Mouse (Mus musculus) mature B cell (primary cell): ENCODE data around the gene Tysnd1.

Experiments
- in situ Hi-C: fragments of 300-500 bp; cut with MboI; formaldehyde crosslinking; loops from 2 replicates; pipeline ENCODE4 v1.14.3; 2019

Tysnd1 gene

DNA sequence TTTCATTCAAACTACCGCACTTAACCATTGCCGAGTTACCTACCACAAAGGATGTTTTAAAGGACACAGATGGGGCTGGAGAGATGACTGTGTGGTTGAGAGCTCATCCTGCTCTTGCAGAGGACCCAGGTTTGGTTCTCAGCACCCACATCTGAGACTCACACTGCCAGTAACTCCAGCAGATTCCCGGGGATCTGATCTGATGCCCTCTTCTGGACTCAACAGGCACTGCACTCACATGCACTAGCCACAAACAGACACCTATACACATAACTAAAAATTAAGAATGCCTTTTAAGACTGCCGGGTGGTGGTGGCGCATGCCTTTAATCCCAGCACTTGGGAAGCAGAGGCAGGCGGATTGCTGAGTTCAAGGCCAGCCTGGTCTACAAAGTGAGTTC is 34.9 kb downstream of the Tysnd1 start:
- in situ Hi-C loops = no loop called here

GRCm38 (mm10) chr10:61734377-61734776 is 39.1 kb downstream of the Tysnd1 start:
- in situ Hi-C loops = no loop called here

DNA sequence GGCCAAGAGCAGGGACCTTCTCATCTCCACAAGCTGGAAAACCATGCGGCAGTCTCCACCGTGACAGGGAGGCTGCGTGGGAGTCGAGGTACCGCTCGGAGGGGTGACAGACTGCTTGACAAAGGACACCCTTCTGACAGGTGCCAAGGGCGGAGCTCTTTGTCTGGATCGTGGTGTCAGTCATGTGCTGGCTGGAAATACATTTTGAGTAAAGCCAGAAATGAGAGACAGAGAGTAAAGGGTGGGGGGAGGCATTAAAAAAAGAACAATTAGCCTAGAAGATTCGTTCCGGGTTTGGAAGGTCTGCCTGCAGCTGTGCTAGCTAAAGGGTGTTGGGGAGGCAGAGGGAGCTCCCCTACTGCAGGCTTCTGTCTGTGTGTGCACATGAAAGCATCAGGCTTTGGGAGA is 41.4 kb downstream of the Tysnd1 start:
- in situ Hi-C loops = no loop called here

- in situ Hi-C loops = no loop called here
Measured at GRCm38 (mm10) chr10:61737537-61737936, 42.2 kb downstream of the Tysnd1 start.

GRCm38 (mm10) chr10:61738126-61738525 is 42.8 kb downstream of the Tysnd1 start:
- in situ Hi-C loops = no loop called here

DNA sequence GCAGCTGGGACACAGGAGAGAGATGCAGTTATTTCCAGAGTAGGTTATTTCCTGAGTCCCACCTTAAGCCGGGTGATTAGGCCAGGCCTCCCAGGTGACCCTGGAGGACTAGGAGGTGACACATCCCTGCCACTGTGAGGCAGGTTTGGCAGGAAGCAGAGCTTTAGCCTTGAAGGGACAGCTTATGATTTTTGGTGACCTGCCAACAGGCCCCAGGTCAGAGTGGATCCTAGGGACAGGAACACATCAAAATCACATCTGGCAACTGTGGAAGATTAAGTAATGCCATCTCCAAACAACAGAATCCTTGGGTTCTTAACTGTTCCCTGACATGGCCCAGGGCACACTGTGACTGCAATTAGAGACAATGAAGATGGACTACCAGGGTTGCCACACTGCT is 46.0 kb downstream of the Tysnd1 start:
- in situ Hi-C loops = no loop called here

- in situ Hi-C loops = no loop called here
Measured at GRCm38 (mm10) chr10:61741873-61742272, 46.6 kb downstream of the Tysnd1 start.

DNA sequence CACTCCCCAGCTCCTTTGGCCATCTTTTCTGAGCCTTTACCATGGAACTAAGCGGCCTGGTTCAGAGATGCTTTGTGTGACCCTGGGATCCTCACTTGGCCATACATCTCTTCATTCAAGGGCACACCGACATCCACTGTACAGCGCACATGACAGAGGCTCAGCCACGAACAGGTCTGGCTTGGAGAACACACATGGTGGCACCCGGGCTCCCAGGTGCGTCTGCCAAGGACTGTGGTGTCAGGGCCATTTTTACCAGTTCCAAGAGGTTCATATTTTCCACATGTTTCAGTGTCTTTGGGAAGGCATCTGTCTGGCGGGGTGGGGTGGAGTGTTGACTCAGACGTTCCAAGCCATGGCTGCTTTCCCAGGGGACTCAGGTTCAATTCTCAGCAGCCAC is 47.0 kb downstream of the Tysnd1 start:
- in situ Hi-C loops = no loop called here

DNA sequence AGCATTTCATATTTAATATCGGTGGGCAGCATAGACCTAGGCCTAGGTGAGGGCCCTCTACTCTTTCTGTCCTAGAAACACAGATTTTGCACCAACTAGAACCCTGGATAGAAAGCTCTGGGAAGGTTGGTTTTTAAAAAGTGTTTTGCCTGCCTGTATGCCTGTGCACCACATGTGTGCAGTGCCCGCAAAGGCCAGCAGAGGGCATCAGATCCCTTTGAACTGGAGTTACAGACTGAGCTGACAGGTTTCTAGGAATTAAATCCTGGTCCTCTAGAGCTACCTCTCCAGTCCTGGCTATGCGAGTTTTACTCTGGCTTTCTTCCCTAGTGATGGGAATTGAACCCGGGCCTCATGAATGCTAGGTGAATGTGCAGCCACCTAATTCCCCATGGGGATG is 49.8 kb downstream of the Tysnd1 start:
- in situ Hi-C loops = no loop called here

DNA sequence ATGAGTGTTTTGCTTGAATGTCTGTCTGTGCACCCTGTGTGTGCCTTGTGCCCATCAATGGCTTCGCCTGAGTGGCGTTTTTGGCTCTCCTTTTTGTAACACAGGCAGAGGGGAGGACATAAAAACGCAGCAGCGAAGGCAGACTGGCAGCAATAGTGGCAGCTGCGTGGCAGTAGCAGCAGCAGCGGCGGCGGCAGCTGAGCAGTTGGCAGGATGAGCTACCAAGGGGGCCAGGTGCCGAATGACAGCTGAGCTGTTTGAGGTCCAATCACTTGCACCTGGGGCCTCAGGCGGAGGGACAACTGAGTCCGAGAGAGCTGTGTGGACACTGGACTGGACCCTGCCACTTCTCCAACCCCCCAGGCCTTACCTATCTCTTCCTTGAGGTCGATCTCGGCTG is 52.0 kb downstream of the Tysnd1 start:
- in situ Hi-C loops = no loop called here

- in situ Hi-C loops = no loop called here
Measured at GRCm38 (mm10) chr10:61750014-61750413, 54.7 kb downstream of the Tysnd1 start.

GRCm38 (mm10) chr10:61751534-61752219 is 56.4 kb downstream of the Tysnd1 start:
- in situ Hi-C loops = no loop called here
